Mouse (Mus musculus): ENCODE data around the gene Ndufc2.

DNA sequence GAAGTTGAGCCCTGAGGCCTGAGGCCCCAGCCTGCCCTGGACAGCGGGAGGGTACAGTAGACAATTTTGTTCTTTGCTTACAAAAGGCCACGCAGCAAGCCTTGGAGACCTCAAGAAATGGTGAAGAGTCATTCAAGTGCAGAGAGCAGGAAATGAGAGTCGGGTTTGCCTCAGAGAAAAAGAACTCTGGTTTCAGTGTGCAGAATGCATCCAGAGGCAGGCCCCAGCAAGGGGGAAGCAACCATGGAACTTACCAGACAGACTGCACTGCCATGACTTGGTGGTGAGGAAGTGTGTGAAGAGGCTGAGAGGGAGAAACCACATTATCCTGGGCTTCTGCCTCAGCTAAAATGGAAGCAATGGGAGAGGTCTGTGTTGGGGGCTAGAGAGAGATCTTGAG lies 55.8 kb downstream of the Ndufc2 start:
- no peak for TF ChIP-seq GATA1 (IDR thresholded peaks at IDR 0.05; ENCODE audit: low read length)
- no peak for TF ChIP-seq TAL1 (IDR thresholded peaks at IDR 0.05; ENCODE audit: low read length)
